Mouse (Mus musculus): ENCODE measurements around the gene Parva. TPM values are rescaled to one million over a fixed set of nuclear protein-coding genes. Genes with fewer than 3 reads are reported as not detected.

The Parva gene
- polyA plus RNA-seq, 1 experiment from 2014 or later, result 80.2 TPM

- ATAC-seq (replicated peaks; ENCODE audit: low FRiP score, low read depth) (no peak), DNase-seq (ENCODE audit: low spot score) (no peak)
- H3K36me3 ChIP-seq (ENCODE audit: insufficient read depth, low read length), result no peaks in the 10 kb centered on the region
- no peak overlapping the region for H3K4me2 ChIP-seq (ENCODE audit: low read length)
- H3K27me3 ChIP-seq (ENCODE audit: insufficient read depth, low read length), result no peaks in the 10 kb centered on the region
- H3K9ac ChIP-seq (ENCODE audit: low read depth, low read length), result no peak overlapping the region
- 0 out of 2 replicates have a peak, but pooled peaks cover 18% of the 10 kb centered on the region for H3K4me1 ChIP-seq (replicated peaks; ENCODE audit: insufficient read depth, low read length)
- WGBS, result 62% methylated on average over 9 of the region's 9 CpGs
- no peak for TF ChIP-seq CTCF (IDR thresholded peaks at IDR 0.05; ENCODE audit: low read depth)
- no peak overlapping the region for H3K4me3 ChIP-seq (replicated peaks; ENCODE audit: low read depth, low read length)
- no peaks in the 10 kb centered on the region for H3K9me3 ChIP-seq (replicated peaks; ENCODE audit: low read length)
- no peak overlapping the region for H3K27ac ChIP-seq
Measured at GRCm38 (mm10) chr7:112472708-112473281, 45.5 kb downstream of the Parva start.

DNA sequence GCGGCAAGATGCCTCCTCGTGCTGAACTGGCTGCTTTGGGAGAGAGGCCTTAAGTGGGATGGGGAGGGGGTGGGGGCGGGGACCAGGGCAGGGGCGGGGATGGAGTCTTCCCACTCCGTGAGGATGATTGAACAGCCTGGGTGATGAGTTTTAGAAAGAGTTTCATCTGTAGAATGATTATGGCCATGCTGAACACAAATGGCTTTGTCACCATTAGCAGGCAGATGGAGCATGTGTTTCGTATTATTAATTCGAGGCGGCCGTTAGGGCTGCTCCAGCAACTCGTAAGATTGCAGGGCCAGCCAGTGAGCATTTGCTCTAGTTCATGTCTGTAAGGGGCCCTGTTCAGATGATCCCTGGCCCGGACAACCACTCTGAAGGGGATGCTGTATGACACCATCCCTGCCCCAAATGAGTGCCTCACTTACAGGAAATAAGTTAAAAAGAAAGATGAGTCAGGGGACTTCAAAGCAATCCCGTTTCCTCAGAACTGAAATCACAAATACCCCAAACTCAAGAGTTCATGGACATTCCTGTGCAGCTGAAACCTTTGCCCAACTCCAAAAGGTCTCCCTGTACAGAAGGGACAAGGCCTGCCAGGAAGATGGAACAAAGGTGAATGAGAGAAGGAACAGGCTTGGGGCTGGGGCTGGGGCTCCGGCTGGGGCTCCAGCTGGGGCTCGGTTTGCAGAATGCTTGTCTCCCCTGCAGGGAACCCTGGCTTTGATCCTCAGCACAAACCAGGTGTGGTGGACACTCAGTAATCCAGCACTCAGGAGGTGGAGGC, 46.5 kb downstream of the Parva start:
- no peak overlapping the region for H3K9ac ChIP-seq (ENCODE audit: low read depth, low read length)
- peak; percentile 26; the same call in 1 of the 2 replicates for TF ChIP-seq CTCF (IDR thresholded peaks at IDR 0.05; ENCODE audit: low read depth)
- H3K27me3 ChIP-seq (ENCODE audit: insufficient read depth, low read length), result no peaks in the 10 kb centered on the region
- H3K4me2 ChIP-seq (ENCODE audit: low read length), result no peak overlapping the region
- 27% methylated on average over 14 of the region's 14 CpGs for WGBS
- H3K4me3 ChIP-seq (replicated peaks; ENCODE audit: low read depth, low read length), result no peak overlapping the region
- H3K27ac ChIP-seq, result peak overlapping the region; percentile 39
- DNase-seq (ENCODE audit: low spot score) (peak; percentile 62), ATAC-seq (replicated peaks; ENCODE audit: low FRiP score, low read depth) (0 out of 2 replicates have a peak, but pooled peaks have one; percentile 29)
- no peaks in the 10 kb centered on the region for H3K9me3 ChIP-seq (replicated peaks; ENCODE audit: low read length)
- no peaks in the 10 kb centered on the region for H3K36me3 ChIP-seq (ENCODE audit: insufficient read depth, low read length)
- H3K4me1 ChIP-seq (replicated peaks; ENCODE audit: insufficient read depth, low read length), result peaks cover 16% of the 10 kb centered on the region; the same call in 1 of the 2 replicates

- WGBS, result 24% methylated on average over 6 of the region's 6 CpGs
- Histone ChIP-seq H3K9me3 (replicated peaks; ENCODE audit: low read length) (no peaks in the 10 kb centered on the region), H3K4me1 (replicated peaks; ENCODE audit: insufficient read depth, low read length) (peaks cover 24% of the 10 kb centered on the region), H3K4me3 (replicated peaks; ENCODE audit: low read depth, low read length) (no peak overlapping the region), H3K27me3 (ENCODE audit: insufficient read depth, low read length) (no peaks in the 10 kb centered on the region), H3K27ac (peak overlapping the region; percentile 72), H3K4me2 (ENCODE audit: low read length) (no peak overlapping the region), H3K36me3 (ENCODE audit: insufficient read depth, low read length) (no peaks in the 10 kb centered on the region), H3K9ac (ENCODE audit: low read depth, low read length) (no peak overlapping the region)
- ATAC-seq (replicated peaks; ENCODE audit: low FRiP score, low read depth) (peak; percentile 57; the same call in 1 of the 2 replicates), DNase-seq (ENCODE audit: low spot score) (peak; percentile 77)
- no peak for TF ChIP-seq CTCF (IDR thresholded peaks at IDR 0.05; ENCODE audit: low read depth)
Measured at GRCm38 (mm10) chr7:112479116-112479515, 51.8 kb downstream of the Parva start.

DNA sequence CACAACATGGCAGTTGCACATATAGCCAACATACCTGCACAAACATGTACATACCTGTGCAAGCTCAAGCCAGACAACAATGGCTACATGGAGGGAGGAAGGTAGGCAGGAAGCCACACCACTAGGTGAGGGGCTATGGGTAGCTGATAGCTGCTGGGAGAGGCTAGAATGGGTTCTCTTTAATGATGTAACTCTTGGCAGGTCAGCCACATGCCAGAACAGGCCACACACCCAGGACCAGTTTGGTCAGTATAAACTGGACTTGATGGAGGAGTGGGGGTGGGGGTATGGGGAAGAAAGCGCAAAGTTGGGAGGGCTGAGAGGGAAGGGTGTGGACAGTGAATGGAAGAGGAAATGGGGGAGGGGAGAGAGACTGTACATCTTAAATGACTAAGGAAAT, 53.7 kb downstream of the Parva start:
- WGBS, result 59% methylated on average over 1 of the region's 1 CpGs
- H3K27me3 ChIP-seq (ENCODE audit: insufficient read depth, low read length), result no peaks in the 10 kb centered on the region
- H3K27ac ChIP-seq, result no peak overlapping the region
- no peaks in the 10 kb centered on the region for H3K36me3 ChIP-seq (ENCODE audit: insufficient read depth, low read length)
- peaks cover 24% of the 10 kb centered on the region for H3K4me1 ChIP-seq (replicated peaks; ENCODE audit: insufficient read depth, low read length)
- TF ChIP-seq CTCF (IDR thresholded peaks at IDR 0.05; ENCODE audit: low read depth), result no peak
- DNase-seq (ENCODE audit: low spot score) (no peak), ATAC-seq (replicated peaks; ENCODE audit: low FRiP score, low read depth) (peak; percentile 60; the same call in 1 of the 2 replicates)
- H3K4me3 ChIP-seq (replicated peaks; ENCODE audit: low read depth, low read length), result no peak overlapping the region
- no peak overlapping the region for H3K9ac ChIP-seq (ENCODE audit: low read depth, low read length)
- H3K4me2 ChIP-seq (ENCODE audit: low read length), result no peak overlapping the region
- H3K9me3 ChIP-seq (replicated peaks; ENCODE audit: low read length), result no peaks in the 10 kb centered on the region

DNA sequence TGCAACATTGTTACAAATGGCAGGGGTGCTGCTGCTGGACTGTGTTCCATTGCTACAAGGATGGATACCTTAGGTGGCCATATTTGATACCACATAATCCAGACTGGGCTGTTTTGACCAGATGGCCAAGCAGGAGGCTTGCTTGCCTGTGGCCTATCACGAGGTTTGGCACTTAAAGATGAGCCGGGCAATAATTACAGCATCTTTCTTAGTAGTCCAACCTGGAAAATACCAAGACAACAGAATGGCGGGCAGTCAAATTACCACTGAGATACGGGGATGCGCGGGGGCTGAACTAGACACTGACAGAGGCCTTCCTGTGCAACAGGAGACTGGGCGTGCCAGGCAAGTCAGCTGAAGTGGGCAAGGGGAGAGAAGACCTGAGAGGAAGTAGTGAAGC, 55.3 kb downstream of the Parva start:
- TF ChIP-seq CTCF (IDR thresholded peaks at IDR 0.05; ENCODE audit: low read depth), result no peak
- H3K9ac ChIP-seq (ENCODE audit: low read depth, low read length), result no peak overlapping the region
- H3K36me3 ChIP-seq (ENCODE audit: insufficient read depth, low read length), result no peaks in the 10 kb centered on the region
- DNase-seq (ENCODE audit: low spot score) (no peak), ATAC-seq (replicated peaks; ENCODE audit: low FRiP score, low read depth) (no peak)
- peaks cover 24% of the 10 kb centered on the region for H3K4me1 ChIP-seq (replicated peaks; ENCODE audit: insufficient read depth, low read length)
- H3K4me2 ChIP-seq (ENCODE audit: low read length), result no peak overlapping the region
- H3K27me3 ChIP-seq (ENCODE audit: insufficient read depth, low read length), result no peaks in the 10 kb centered on the region
- no peak overlapping the region; the same call in 1 of the 2 replicates for H3K27ac ChIP-seq
- H3K9me3 ChIP-seq (replicated peaks; ENCODE audit: low read length), result no peaks in the 10 kb centered on the region
- 71% methylated on average over 7 of the region's 7 CpGs for WGBS
- H3K4me3 ChIP-seq (replicated peaks; ENCODE audit: low read depth, low read length), result no peak overlapping the region

DNA sequence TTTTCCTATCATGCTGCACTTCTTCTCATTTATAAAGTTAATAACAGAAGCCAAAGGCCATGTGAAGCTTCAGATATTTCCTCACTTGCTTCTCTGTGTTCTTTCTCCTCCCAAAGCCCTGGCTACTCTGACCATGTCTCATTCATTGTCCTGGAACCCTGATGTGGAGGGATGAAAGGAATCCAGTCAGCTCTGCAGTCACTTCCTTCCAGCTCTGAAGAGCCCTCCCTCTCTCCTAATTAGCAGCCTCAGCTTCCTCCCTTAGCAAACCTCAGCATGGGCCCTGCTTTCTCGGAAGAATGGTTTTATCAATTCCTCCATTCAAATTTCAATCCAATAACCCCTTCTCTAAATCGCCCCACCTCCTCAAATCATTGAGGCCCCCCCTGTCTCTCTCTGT, 56.1 kb downstream of the Parva start:
- TF ChIP-seq CTCF (IDR thresholded peaks at IDR 0.05; ENCODE audit: low read depth), result no peak
- Histone ChIP-seq H3K4me3 (replicated peaks; ENCODE audit: low read depth, low read length) (no peak overlapping the region), H3K4me1 (replicated peaks; ENCODE audit: insufficient read depth, low read length) (peaks cover 24% of the 10 kb centered on the region), H3K27me3 (ENCODE audit: insufficient read depth, low read length) (no peaks in the 10 kb centered on the region), H3K9ac (ENCODE audit: low read depth, low read length) (no peak overlapping the region), H3K4me2 (ENCODE audit: low read length) (no peak overlapping the region), H3K27ac (no peak overlapping the region), H3K36me3 (ENCODE audit: insufficient read depth, low read length) (no peaks in the 10 kb centered on the region), H3K9me3 (replicated peaks; ENCODE audit: low read length) (no peaks in the 10 kb centered on the region)
- DNase-seq (ENCODE audit: low spot score) (no peak), ATAC-seq (replicated peaks; ENCODE audit: low FRiP score, low read depth) (no peak)
- WGBS, result 40% methylated on average over 2 of the region's 2 CpGs

Measured in kidney, postnatal 0 days (tissue).